Mouse (Mus musculus) cerebellum, adult 2 months (tissue): ENCODE data around the gene Cacng5. TPM values are rescaled to one million over a fixed set of nuclear protein-coding genes. Genes with fewer than 3 reads are reported as not detected.
A peak's percentile ranks its signal among the peaks of the same experiment; 100 is the strongest.

Experiments
- DNase-seq, 2 experiments: peaks; one replicate each; pipeline ENCODE4 v3.0.0; 2021
- H3K27ac ChIP-seq: fragments of 200-500 bp; 2 replicates; pipeline ENCODE4 v1.5.1; 2012; ENCODE audit warnings: low read length, control low read depth, inconsistent platforms; ENCODE audit not compliant: insufficient read depth
- H3K27me3 ChIP-seq: fragments of 200-500 bp; 2 replicates; pipeline ENCODE4 v1.6.1; 2012; ENCODE audit warnings: inconsistent platforms, mild to moderate bottlenecking, low read length, moderate library complexity; ENCODE audit not compliant: control insufficient read depth, insufficient read depth
- H3K4me1 ChIP-seq: fragments of 200-500 bp; 2 replicates; pipeline ENCODE4 v1.6.1; 2011; ENCODE audit warnings: low read length; ENCODE audit not compliant: control insufficient read depth, insufficient read depth
- H3K4me3 ChIP-seq: fragments of 200-500 bp; replicated peaks from 2 replicates; pipeline ENCODE3; 2011; ENCODE audit warnings: mild to moderate bottlenecking, low read depth, low read length, control low read depth; ENCODE audit not compliant: insufficient read depth
- CTCF ChIP-seq: fragments of 200-500 bp; IDR thresholded peaks from 2 replicates; pipeline ENCODE4 v1.5.1; 2011; ENCODE audit warnings: low read depth, mild to moderate bottlenecking, control low read depth, low read length, moderate library complexity, borderline replicate concordance; ENCODE audit not compliant: insufficient read depth
- POLR2A ChIP-seq: fragments of 200-500 bp; IDR thresholded peaks from 2 replicates; pipeline ENCODE4 v1.6.1; 2011; ENCODE audit warnings: low read length, control low read depth, borderline replicate concordance; ENCODE audit not compliant: insufficient read depth
- WGBS: fragments of 180-500 bp; shearing (Covaris S2); methylation state at CpG from one replicate; pipeline ENCODE4 v1.1.7; 2018; 5-methylcytosine and 5-hydroxymethylcytosine counted together
- polyA plus RNA-seq: library from polyadenylated mRNA; depleted of rRNA; stranded (reverse); fragments of >200 nt; gene quantifications from 2 replicates; pipeline ENCODE4 v1.2.3, GENCODE M21; 2012

Cacng5 gene
- polyA plus RNA-seq, 1 experiment = 25.7 TPM

DNA sequence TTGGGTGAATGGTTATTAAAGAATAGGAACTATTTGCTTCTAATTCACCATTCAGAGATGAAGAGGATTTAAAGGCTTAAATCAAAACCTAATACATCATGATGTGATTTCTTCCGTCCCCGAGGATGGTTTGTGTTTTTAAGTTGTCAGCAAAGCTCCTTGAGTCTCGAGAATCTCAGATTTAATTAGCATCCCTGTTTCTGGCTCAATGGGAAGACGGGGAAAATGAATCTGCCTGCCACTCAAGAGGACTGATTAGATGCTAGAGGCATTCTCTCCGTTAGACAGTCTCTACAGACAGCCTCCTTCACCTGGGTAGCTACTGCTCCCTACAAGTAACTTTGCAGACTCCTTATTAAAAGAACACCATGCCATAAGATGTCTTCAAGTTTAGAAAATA lies 32.0 kb upstream of the Cacng5 start:
- 73% methylated on average over 5 of the region's 5 CpGs for WGBS
- TF ChIP-seq POLR2A (no peak), CTCF (no peak)
- H3K4me3 ChIP-seq = no peak overlapping the region
- no peak for DNase-seq
- peaks cover 5% of the 10 kb centered on the region for H3K4me1 ChIP-seq
- H3K27ac ChIP-seq = no peak overlapping the region
- no peaks in the 10 kb centered on the region for H3K27me3 ChIP-seq

DNA sequence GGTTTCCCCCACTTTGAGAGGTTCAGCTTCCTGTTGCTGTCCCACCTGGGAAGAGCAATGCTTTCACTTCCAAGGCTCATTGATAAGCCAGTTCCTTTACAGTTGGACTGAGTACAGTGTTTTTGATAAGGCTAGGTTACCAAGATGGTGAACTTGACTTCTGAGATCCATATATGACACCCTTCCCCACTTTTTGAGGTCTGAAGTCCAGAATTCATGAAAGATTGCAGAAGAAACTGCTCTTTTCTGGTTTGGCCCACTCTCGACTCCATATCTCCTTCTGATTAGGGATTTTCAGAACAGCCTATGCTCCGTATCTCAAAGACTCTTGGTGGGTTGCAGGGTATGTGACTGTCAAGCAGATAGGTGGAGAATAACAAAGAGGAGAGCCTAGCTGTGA lies 22.1 kb upstream of the Cacng5 start:
- 94% methylated on average over 2 of the region's 2 CpGs for WGBS

DNA sequence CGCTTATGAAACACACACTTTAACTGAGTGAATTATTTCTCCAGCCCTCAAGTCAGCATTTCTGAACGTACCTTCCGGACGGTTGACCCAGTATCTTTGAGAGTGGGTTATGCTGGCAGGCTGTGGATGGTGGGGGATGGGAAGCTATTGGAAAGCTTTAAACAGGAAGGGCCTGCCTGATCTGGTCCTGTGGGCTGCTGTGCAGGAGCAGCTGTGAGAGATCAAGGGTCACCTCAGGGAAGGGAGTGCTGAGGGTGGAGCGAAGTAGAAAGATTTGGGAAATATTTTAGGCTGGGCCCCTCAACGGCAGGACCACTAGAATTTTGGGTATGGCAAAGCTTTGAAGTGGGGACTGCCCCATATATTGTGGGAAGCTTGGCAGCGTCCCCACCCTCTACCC lies 16.9 kb upstream of the Cacng5 start:
- Histone ChIP-seq H3K4me1 (no peaks in the 10 kb centered on the region; the same call in 1 of the 2 replicates), H3K27ac (no peak overlapping the region), H3K27me3 (no peaks in the 10 kb centered on the region), H3K4me3 (no peak overlapping the region)
- DNase-seq = no peak
- no peak for TF ChIP-seq CTCF
- no peak for TF ChIP-seq POLR2A
- WGBS = 67% methylated on average over 7 of the region's 7 CpGs

More for the DNA sequence above, 22.1 kb upstream of the Cacng5 start:
- DNase-seq = no peak
- TF ChIP-seq POLR2A (no peak), CTCF (no peak)
- H3K27me3 ChIP-seq = no peaks in the 10 kb centered on the region
- no peaks in the 10 kb centered on the region; the same call in 1 of the 2 replicates for H3K4me1 ChIP-seq
- H3K4me3 ChIP-seq = no peak overlapping the region
- no peak overlapping the region for H3K27ac ChIP-seq

DNA sequence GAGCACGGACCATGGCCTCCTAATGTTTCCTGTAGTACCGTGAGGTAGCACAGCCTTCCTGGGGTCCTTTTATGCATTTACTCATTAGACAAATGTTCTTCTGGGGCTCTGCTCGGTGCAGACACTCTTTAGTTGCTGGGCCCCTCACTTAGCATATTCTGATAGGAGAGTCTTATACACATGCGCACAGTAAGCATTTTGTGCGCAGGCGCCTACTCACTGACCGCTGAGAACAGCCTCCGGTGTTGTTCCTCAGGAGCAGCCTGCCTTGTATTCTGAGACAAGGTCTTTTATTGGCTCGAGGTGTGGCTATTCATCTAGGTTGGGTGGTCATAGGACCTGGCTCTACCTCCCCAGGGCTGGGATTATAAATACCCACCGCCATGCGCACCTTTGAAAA lies 16.4 kb upstream of the Cacng5 start:
- Histone ChIP-seq H3K27ac (no peak overlapping the region), H3K27me3 (no peaks in the 10 kb centered on the region), H3K4me3 (no peak overlapping the region), H3K4me1 (no peaks in the 10 kb centered on the region; the same call in 1 of the 2 replicates)
- DNase-seq = no peak
- 88% methylated on average over 11 of the region's 11 CpGs for WGBS
- TF ChIP-seq POLR2A (no peak), CTCF (no peak)

DNA sequence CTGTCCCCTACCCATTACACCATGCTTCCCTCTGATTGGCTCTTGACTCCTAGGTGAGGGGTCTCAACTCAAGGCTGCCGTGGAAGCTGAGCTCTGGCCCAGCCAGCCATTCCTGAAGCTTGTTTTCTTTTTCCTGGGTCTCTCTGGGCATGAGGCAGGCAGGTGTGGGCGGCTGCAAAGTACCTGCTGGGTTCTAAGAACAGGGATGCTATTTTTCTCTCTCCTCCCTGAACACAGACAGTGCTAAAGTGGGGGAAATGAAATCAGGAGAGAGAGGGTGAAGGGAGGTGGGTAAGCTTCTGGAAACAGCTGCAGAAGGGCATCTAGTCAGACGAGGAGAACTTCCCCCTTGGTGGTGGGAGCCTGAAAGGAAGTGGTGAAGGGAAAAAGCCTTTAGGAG lies 14.9 kb upstream of the Cacng5 start:
- 63% methylated on average over 3 of the region's 3 CpGs for WGBS
- no peak overlapping the region for H3K4me3 ChIP-seq
- no peak overlapping the region for H3K27ac ChIP-seq
- no peaks in the 10 kb centered on the region for H3K27me3 ChIP-seq
- no peak for TF ChIP-seq CTCF
- no peak for TF ChIP-seq POLR2A
- no peaks in the 10 kb centered on the region for H3K4me1 ChIP-seq
- DNase-seq = no peak

DNA sequence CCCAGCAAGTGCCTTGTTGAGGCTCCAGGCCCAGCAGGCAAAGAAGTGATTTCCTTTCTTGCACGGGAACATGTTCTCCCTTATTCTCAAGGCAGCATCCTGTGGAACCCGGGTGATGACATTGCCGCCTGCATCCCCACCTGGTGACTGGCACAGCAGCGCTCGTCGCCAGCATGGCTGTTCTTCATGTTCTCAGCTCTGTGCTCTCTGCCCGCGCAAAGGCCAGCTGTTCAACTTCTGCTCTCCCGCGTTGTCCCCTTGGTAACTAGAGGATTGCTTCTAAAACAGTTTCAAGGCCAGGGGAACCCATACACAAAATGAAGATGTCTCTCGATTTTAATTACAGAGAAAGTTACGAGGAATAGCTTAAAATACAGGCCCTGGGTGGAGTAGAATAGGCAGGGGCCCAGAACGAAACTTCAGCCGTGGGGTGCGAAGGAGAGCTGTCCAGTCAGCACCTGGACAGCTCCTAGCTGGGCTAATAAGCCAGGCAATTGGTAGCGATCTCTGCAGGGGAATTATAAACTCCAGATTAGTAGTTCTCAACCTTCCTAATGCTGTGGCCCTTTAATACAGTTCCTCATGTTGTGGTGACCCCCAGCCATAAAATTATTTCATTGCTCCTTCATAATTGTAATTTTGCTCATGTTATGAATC lies 5.1 kb upstream of the Cacng5 start:
- no peak for TF ChIP-seq CTCF
- TF ChIP-seq POLR2A = no peak
- DNase-seq = no peak
- H3K4me3 ChIP-seq = no peak overlapping the region
- H3K27me3 ChIP-seq = no peaks in the 10 kb centered on the region
- H3K27ac ChIP-seq = no peak overlapping the region
- no peaks in the 10 kb centered on the region for H3K4me1 ChIP-seq
- 41% methylated on average over 16 of the region's 16 CpGs for WGBS

DNA sequence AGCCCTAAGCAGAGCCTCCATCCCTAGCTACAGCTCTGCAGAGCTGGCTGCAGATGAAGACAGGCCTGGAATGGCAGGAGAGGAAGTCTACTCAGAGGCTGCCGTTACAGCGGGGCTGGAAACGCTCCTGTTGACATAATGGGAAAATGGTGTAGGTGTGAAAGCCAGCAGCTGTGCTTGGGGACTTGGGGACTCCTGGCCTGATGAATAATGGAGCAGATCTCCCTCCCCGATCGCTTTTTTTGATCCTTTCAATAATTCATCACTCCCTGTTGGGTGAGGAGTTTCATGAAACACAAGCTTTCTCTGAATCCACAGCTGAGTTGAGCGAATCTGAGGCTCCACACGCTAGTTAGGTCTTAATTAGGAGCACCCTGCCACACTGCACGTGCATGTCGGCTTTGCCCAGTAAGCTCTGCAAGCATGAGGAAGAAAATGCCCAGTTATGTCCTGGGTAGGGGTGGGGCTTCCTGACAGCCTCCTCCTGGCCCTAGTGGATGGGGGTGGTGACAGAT lies 2.9 kb upstream of the Cacng5 start:
- Histone ChIP-seq H3K4me1 (no peaks in the 10 kb centered on the region), H3K27me3 (no peaks in the 10 kb centered on the region), H3K27ac (no peak overlapping the region), H3K4me3 (no peak overlapping the region)
- DNase-seq = no peak
- WGBS = 54% methylated on average over 9 of the region's 9 CpGs
- TF ChIP-seq POLR2A = no peak
- TF ChIP-seq CTCF = no peak

DNA sequence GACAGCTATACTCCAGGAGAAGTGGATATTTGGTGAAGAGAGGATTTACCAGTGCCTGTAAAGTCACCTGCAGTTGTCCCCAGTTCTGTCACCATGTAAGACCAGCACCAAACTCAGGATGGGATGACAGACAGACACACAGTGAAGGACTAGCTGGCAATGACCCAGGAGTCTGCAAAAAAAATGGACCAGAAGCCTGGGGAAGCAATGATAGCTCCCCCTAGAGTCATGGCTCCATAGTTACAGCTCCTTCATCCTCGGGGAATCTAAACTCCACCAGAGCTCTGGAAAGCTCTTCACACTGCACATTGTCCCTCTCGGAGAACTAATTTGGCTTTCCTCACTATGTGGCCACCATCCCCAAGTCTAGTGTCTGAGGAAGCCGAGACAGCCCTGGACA lies 1.5 kb downstream of the Cacng5 start:
- H3K4me1 ChIP-seq = no peaks in the 10 kb centered on the region
- H3K27me3 ChIP-seq = no peaks in the 10 kb centered on the region
- WGBS = 32% methylated on average over 3 of the region's 3 CpGs
- H3K4me3 ChIP-seq = peak overlapping the region; percentile 9
- no peak for DNase-seq
- H3K27ac ChIP-seq = no peak overlapping the region
- no peak for TF ChIP-seq CTCF
- no peak for TF ChIP-seq POLR2A
